Mouse (Mus musculus): Measurements from ENCODE around the gene Col6a6.

The Col6a6 gene

DNA sequence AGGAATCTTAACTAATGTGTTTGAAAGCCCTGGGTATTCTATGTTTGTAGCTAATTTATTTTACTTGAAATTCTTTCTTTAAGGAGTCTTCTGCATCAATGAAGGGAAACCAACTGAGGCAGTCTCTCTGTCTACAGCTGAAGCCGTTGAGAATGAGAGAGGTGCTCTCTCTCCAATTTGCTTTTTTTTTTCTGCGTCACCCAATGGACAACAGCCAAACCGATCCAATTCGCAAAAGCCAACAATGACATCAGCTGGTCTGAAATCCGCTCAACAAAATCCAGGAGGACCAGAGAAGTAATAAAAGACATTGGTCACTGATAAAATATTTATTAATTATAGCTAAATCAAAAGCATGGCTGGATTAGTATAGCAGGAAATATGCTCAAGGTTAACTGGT, 26.5 kb downstream of the Col6a6 start:
- DNase-seq (ENCODE audit: low read depth, low spot score): no peak

GRCm38 (mm10) chr9:105800286-105800685, 27.7 kb downstream of the Col6a6 start:
- no peak for DNase-seq (ENCODE audit: low read depth, low spot score)

DNA sequence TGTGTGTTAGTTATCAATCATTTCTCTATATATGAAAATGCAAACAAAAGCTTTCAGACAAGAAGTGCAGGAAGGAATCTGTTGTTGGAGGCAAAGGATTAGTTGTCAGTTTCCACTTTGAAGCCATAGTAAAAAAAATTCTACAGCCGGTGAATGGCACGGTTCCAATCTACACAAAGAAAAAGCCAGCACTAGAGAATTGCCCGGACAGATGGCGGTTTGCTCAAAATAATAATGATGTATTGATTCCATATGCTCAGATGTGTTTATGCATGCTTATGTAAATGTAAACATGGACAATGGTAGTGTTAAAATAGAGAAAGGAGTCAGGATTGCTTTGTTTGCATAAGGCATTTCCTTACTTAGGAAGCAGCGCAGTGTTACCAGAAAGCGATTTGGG, 31.8 kb downstream of the Col6a6 start:
- DNase-seq (ENCODE audit: low read depth, low spot score): no peak

GRCm38 (mm10) chr9:105794965-105795364, 33.0 kb downstream of the Col6a6 start:
- DNase-seq (ENCODE audit: low read depth, low spot score): no peak

DNA sequence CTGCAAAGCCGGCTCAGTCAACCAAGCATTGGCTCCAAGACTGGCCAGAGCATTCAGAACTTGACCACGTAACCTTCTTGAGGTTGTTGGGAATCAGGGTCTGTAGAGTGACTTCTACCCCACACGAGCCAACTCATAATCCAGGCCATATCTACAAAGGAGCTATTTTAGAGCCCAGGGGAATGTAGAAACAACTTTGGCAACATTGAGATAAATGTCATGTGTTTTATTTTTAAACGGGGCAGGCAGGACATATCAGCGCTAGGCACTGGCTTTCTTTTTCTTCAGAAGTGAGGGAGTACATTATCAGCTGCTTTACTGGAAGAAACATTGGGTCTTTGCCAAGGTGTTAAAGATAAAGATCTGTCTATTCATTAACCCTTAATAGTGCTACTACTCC, 36.1 kb downstream of the Col6a6 start:
- no peak for DNase-seq (ENCODE audit: low read depth, low spot score)

GRCm38 (mm10) chr9:105788203-105788602, 39.8 kb downstream of the Col6a6 start:
- DNase-seq (ENCODE audit: low read depth, low spot score): no peak

DNA sequence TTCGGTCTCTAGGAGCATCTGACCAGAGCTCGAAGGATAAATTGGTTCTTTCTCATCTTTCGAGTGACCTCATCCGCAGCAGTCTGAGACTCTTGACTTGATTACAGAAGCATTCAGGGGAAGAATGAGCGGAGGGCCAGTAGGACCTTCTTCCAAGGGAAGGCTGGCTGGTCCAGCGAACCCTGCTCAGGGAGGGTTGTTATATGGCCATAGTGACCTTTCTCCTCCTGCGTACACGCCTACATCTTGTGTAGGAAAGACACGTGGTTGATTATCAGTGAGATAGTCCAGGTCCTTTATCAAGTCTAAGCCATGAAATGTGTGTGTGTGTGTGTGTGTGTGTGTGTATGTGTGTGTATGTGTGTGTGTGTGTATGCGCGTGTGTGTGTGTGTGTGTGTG, 40.2 kb downstream of the Col6a6 start:
- no peak for DNase-seq (ENCODE audit: low read depth, low spot score)

DNA sequence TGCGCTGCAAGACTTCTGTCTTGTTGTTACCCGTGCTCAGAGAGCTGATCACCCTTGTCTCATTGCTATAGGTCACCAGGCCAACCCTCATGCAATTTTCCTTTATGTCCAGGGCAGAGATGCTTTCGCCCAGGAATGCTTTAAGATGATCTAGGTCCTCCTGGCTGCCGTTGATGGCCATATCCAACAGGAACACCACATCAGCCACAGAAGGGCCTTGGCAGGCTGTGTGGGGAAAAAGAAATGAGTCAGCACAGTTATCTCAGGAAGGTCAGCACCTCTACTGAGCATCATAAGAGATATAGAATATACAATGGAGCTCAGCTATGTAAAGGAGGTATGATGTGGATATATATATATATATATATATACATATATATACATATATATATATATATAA, 43.9 kb downstream of the Col6a6 start:
- no peak for DNase-seq (ENCODE audit: low read depth, low spot score)

DNA sequence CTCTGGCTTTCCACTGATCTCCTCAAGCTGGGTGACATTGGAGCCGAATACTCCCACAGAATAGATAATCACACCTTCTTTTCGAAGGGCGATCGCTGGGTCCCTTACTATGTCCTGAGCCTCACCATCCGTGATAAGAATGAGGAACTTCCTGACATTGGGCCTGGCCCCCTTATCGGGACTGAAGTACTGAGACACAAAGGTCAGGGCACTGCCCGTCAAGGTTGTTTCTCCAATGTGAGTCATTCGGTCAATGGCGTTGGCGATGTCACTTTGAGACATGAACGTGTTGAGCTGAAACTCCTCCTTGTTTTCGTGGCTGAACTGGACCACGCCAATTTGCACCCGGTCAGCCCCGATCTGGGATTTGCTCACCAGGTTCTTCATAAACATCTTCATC, 47.3 kb downstream of the Col6a6 start:
- DNase-seq (ENCODE audit: low read depth, low spot score): no peak

- DNase-seq (ENCODE audit: low read depth, low spot score): no peak
These were observed 49.2 kb downstream of the Col6a6 start for GRCm38 (mm10) chr9:105778741-105779140.

- DNase-seq (ENCODE audit: low read depth, low spot score): no peak
These were observed 53.1 kb downstream of the Col6a6 start for GRCm38 (mm10) chr9:105774878-105775277.

GRCm38 (mm10) chr9:105774321-105774720, 53.6 kb downstream of the Col6a6 start:
- DNase-seq (ENCODE audit: low read depth, low spot score): no peak

- DNase-seq (ENCODE audit: low read depth, low spot score): no peak
These were observed 56.6 kb downstream of the Col6a6 start for GRCm38 (mm10) chr9:105771380-105771779.

DNA sequence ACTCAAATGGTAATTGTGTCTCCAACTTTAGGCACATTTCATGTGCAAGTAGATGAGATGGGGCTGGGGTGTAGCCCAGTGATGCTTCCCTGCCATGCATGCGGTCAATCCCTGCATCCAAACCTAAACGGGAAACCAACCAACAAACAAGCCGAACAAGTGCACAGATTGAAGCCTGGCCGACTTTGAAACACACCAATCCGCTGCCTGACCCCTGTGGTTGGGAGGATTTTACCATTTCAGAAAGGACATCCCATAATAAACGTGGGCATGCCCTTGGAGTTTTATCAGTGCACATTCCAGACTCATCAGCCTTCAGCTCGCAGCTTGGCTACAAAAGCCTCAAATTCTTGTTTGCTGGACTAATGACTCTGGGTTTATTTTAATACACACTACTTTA, 57.3 kb downstream of the Col6a6 start:
- DNase-seq (ENCODE audit: low read depth, low spot score): no peak

- no peak for DNase-seq (ENCODE audit: low read depth, low spot score)
These were observed 62.1 kb downstream of the Col6a6 start for GRCm38 (mm10) chr9:105765891-105766290.

- DNase-seq (ENCODE audit: low read depth, low spot score): no peak
These were observed 63.3 kb downstream of the Col6a6 start for GRCm38 (mm10) chr9:105764681-105765080.

DNA sequence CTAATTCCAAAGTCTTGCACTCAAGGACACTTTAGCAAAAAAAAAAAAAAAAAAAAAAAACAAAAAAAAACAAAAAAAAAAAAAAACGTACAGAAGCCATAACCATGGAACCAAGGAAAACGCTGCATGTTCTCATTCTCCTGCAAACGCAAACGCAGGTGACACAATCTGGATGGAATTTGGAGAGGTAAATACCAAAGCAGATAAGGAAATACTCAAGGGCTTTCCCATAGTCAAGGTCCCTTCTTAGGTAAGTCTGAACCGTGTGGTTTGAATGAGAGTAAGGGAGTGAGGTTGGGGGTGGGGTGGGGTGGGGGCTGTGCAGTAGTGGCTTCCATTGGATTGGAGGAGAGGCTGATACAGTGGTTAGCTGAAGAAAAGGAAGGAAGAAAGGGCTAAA, 63.8 kb downstream of the Col6a6 start:
- DNase-seq (ENCODE audit: low read depth, low spot score): no peak

DNA sequence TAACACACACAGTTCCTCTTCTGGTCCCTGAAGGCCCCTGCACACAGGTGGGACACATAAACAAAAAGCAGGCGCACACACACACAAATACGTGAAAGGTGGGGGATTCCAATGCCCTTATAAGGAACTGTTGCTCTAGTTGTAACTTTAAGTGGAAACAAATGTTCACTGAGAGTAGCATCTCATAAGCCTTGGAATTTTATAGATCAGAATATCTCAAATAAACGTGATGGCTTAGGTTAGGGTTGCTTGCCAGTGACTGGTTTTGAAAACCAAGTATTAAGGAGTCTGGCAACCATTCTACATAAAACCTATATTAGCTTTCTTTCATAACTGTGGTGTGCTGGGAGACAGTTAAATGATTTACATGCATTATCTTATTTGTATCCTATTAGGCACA, 64.3 kb downstream of the Col6a6 start:
- DNase-seq (ENCODE audit: low read depth, low spot score): no peak

DNA sequence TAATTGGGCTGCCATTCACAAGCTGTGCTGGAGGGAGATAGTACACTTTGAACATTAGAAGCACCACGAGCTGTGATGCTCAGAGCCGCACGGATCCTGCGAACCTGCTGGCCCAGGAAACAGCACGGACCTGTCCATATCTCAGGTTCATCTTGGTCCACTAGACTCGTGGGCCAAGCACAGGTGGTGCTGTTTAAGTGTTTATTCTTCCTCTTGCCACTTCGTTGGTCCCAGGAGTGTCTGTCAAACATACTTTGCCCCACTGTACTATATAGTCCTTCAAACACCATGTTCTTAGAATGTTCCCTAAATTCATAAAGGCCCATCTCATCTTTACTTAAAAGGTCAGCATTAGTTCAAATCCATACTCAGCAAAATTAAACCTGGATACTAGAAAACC, 65.7 kb downstream of the Col6a6 start:
- DNase-seq (ENCODE audit: low read depth, low spot score): no peak

DNA sequence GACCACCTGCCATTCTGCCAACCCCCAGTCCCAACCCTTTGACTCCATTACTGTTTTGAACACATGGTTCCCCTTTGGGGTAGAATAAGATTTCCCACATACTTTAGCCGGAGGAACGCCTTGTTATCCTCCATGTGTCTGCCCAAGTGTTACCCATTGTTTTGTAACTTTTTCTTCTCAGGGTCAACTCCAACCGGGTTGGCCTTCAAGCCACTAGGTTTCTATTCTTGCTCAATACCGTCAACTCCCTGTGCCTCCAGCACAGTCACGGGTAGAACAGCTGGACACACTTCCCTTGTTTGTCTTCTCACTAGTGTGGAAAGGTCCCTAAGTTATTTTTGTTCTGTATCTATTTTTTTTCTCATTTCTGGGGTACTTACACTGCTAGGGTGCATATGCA, 69.1 kb downstream of the Col6a6 start:
- DNase-seq (ENCODE audit: low read depth, low spot score): no peak

DNA sequence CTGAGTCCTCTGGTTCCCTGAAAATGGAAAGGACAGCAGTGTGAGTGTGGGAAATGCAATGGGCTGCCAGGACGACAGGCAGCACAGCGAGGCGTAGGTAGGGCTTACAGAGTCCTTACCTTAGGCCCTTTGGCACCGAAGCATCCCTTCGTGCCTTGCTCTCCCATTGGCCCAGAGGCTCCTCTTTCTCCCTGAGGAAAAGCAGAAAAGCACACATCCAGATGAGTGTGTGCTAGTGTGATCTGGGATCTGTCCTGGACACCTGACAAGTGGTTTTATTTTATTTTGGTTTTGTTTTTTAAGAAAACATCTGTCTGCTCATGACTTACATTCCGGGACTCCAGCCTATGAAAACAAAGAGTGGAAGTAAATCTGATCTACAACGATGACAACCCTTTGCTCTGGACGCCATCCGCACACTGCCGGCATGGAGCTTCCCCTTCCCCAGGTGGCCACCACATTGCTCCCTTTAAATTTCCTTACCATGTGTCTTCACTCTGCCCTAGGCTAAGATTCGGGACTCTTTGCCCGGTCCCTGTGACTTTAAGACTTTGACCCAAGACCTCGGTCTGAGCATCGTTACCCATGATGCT, 69.7 kb downstream of the Col6a6 start:
- no peak for DNase-seq (ENCODE audit: low read depth, low spot score)

DNA sequence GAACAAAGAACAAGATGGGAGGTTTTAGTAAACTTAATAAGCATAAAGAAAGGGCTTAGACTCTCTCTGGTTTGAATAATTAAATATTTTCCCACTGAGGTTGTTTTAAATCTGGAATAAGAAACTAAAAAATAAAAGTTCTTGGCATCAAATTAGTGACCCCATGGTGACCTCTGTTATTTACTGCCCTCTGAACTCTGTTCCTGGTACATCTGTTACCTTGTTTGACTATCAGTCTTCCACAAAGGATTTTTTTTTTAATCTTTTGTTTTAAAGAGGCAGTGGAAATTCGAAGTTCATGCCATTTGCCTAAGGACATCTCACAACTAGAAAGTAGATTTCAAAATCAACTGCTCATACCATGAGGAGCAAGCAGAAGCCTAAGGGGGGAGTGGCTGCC, 73.7 kb downstream of the Col6a6 start:
- no peak for DNase-seq (ENCODE audit: low read depth, low spot score)

GRCm38 (mm10) chr9:105745861-105746260, 82.1 kb downstream of the Col6a6 start:
- no peak for DNase-seq (ENCODE audit: low read depth, low spot score)

- DNase-seq (ENCODE audit: low read depth, low spot score): no peak
These were observed 87.5 kb downstream of the Col6a6 start for GRCm38 (mm10) chr9:105740413-105740812.

All from ZHBTc4 (cell line).